Mouse (Mus musculus): ENCODE measurements around the gene Chmp1a.

- TF ChIP-seq POLR2A (IDR thresholded peaks at IDR 0.05; ENCODE audit: low read depth, low read length) (no peak), CTCF (IDR thresholded peaks at IDR 0.05; ENCODE audit: extremely low read depth, insufficient read length, insufficient replicate concordance, low read depth, low read length) (peak; percentile 58; the same call in 1 of the 2 replicates)
Measured at GRCm38 (mm10) chr8:123202288-123202687, 10.3 kb downstream of the Chmp1a start.
